Mouse (Mus musculus) embryonic fibroblast, embryonic 13.5 days (primary cell): Measurements from ENCODE around the gene Spock2.

Experiments used
- CTCF ChIP-seq: IDR thresholded peaks from 2 replicates; pipeline ENCODE4 v1.5.1; 2011; ENCODE audit warnings: mild to moderate bottlenecking, control low read depth, low read length, moderate library complexity, borderline replicate concordance; ENCODE audit not compliant: insufficient read depth
- POLR2A ChIP-seq: IDR thresholded peaks from 2 replicates; pipeline ENCODE4 v1.6.1; 2011; ENCODE audit warnings: low read depth, mild to moderate bottlenecking, control low read depth, low read length, moderate library complexity

DNA sequence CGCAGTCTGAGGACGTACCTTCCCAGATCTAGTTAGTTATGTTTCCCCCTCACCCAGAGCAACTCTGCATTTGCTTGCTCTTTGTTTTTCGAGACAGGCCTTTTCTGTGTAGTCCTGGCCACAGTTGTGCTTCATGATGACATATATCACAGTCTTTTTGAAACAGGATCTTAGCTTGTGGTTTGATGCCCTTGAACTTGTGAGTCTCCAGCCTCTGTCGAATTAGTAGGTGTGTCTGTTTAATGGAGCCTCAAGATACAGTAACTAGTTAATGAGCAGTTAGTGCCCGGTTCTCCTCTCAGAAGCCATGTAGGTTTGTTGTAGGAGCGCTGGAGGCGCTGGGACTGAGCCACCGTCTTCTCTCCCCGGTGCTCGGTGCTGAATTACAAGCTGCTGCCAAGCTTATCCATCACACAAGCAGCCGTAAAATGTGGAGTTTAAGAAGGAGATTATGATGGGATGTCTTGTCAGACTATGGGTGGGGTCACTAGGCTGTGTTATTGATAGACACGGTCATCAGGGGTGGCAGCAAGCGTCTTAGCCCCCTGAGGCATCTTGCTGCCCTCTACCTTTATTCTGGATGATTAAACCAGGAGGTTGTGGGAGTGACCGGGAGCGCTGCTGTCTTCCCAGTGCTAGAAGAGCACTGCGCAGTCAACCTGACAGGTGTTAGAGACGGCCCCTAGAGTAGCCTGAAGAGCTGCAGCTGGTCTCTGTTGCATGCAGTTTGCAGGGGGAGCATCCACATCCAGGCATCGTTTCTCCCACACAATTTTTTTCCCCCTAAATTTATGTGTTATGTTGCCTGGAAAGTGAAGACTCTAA, 28.1 kb upstream of the Spock2 start:
- TF ChIP-seq POLR2A (no peak), CTCF (no peak)
